Mouse (Mus musculus) stomach, embryonic 14.5 days (tissue): Measurements from ENCODE around the gene Numa1. TPM values are rescaled to one million over a fixed set of nuclear protein-coding genes. Genes with fewer than 3 reads are reported as not detected.
"Not testable (repeated sequence)": the region's sequence is repeated elsewhere in the genome, so short reads cannot be mapped to it uniquely, and the experiment has no call there.

Experiments used
- ATAC-seq: fragments of 200-750 bp; cut with Nextera tagmentation; 2 replicates; pipeline ENCODE4 v1.8.0; 2017; ENCODE audit warnings: low read depth, moderate TSS enrichment; ENCODE audit not compliant: insufficient number of reproducible peaks, insufficient read depth, low FRiP score
- H3K27ac ChIP-seq: fragments of 300-500 bp; sonication (generic); 2 replicates; pipeline ENCODE4 v1.5.1; 2014; ENCODE audit warnings: mild to moderate bottlenecking, low read length, moderate library complexity, mixed read lengths
- H3K27me3 ChIP-seq: fragments of 300-500 bp; sonication (generic); 2 replicates; pipeline ENCODE4 v1.6.1; 2014; ENCODE audit warnings: low read length, control low read depth, mixed read lengths; ENCODE audit not compliant: control insufficient read depth, insufficient read depth
- H3K36me3 ChIP-seq: fragments of 300-500 bp; sonication (generic); 2 replicates; pipeline ENCODE4 v1.6.1; 2014; ENCODE audit warnings: mild to moderate bottlenecking, control low read depth, low read length, moderate library complexity, mixed read lengths; ENCODE audit not compliant: control insufficient read depth, insufficient read depth
- H3K4me1 ChIP-seq: fragments of 300-500 bp; sonication (generic); 2 replicates; pipeline ENCODE4 v1.6.1; 2014; ENCODE audit warnings: low read length, control low read depth, mixed read lengths; ENCODE audit not compliant: control insufficient read depth, insufficient read depth
- H3K4me2 ChIP-seq: fragments of 300-500 bp; sonication (generic); replicated peaks from 2 replicates; pipeline ENCODE4 v1.6.1; 2014; ENCODE audit warnings: low read depth, low read length, control low read depth
- H3K4me3 ChIP-seq: fragments of 300-500 bp; sonication (generic); 2 replicates; pipeline ENCODE4 v1.5.1; 2014; ENCODE audit warnings: low read depth, low read length, control low read depth
- H3K9ac ChIP-seq: fragments of 300-500 bp; sonication (generic); replicated peaks from 2 replicates; pipeline ENCODE4 v1.6.1; 2014; ENCODE audit warnings: low read depth, mild to moderate bottlenecking, control low read depth, low read length, moderate library complexity, mixed read lengths
- H3K9me3 ChIP-seq: fragments of 300-500 bp; sonication (generic); 2 replicates; pipeline ENCODE4 v1.6.1; 2016; ENCODE audit warnings: low read depth, low read length, control low read depth; ENCODE audit not compliant: control insufficient read depth
- WGBS: fragments of 180-500 bp; shearing (Covaris S2); extraction: QIAGEN DNeasy Blood & Tissue Kit; methylation state at CpG from one replicate; pipeline ENCODE4 v1.1.7; 2014; 5-methylcytosine and 5-hydroxymethylcytosine counted together
- polyA plus RNA-seq: library from polyadenylated mRNA; unstranded; fragments of >200 nt; fragmentation: Nextera tagmentation; extraction: Ambion mirVana; gene quantifications from 2 replicates; pipeline ENCODE4 v1.2.1, GENCODE M21; 2014

The Numa1 gene
- polyA plus RNA-seq, 1 experiment from 2014 or later, result 99.7 TPM

DNA sequence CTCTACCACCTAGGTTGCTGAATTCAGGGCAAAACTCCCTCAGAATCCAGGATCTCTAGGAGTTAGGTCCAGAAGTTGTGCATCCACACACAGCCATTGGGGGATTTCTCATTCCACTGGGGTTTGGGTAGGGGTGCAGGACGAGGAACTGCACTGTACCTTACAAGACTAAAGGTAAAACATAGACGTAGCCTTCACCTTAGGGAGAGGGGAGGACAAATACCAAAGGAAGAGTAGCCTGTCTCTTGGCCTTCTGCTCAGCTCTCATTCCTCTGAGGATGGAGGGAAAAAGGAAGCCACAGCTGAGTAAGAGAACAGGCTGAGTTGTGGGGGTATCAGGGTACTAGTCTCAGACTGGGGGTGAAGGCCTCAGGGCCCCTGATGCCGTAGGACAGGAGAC, 84.7 kb downstream of the Numa1 start, which contains the start of gene Il18bp:
TSS of gene Il18bp (minus strand) at position 101 of the 400 bp plus-strand sequence.
- ATAC-seq, result no peak
- no peak within 1 kb of the TSS for H3K4me2 ChIP-seq

DNA sequence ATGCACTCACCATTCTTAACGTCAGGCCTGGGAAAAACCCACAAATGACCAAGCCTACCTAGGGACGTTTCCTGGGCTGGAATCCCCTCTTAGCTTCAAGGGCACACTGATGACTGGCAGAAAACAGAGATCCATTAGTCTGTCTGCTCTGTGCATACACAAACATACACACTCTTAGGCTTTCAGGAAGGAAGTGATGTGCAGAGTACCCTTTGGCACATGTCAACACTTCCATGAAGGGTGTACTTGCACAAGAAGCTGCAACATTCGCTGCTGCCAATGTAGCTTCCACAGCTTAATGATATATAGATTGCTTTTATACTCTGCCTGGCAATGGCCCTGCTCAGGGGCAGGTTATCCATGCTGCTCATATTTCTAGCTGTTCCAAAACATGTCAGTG, 85.5 kb downstream of the Numa1 start:
- Histone ChIP-seq H3K27me3 (no peaks in the 10 kb centered on the region), H3K4me2 (no peak overlapping the region), H3K4me3 (no peak overlapping the region), H3K4me1 (no peaks in the 10 kb centered on the region), H3K36me3 (peaks cover 61% of the 10 kb centered on the region), H3K9ac (no peak overlapping the region), H3K9me3 (no peaks in the 10 kb centered on the region), H3K27ac (no peak overlapping the region)
- 61% methylated on average over 3 of the region's 3 CpGs for WGBS
- no peak for ATAC-seq

More for the DNA sequence above, 84.7 kb downstream of the Numa1 start, which contains the start of gene Il18bp:
- no peak within 1 kb of the TSS for H3K4me3 ChIP-seq
- no peaks in the 10 kb centered on the region for H3K4me1 ChIP-seq
- no peak within 1 kb of the TSS for H3K9ac ChIP-seq
- 92% methylated on average over 3 of the region's 3 CpGs for WGBS
- H3K9me3 ChIP-seq, result no peaks in the 10 kb centered on the region
- no peak within 1 kb of the TSS for H3K27ac ChIP-seq
- peaks cover 69% of the 10 kb centered on the region for H3K36me3 ChIP-seq
- H3K27me3 ChIP-seq, result no peaks in the 10 kb centered on the region

DNA sequence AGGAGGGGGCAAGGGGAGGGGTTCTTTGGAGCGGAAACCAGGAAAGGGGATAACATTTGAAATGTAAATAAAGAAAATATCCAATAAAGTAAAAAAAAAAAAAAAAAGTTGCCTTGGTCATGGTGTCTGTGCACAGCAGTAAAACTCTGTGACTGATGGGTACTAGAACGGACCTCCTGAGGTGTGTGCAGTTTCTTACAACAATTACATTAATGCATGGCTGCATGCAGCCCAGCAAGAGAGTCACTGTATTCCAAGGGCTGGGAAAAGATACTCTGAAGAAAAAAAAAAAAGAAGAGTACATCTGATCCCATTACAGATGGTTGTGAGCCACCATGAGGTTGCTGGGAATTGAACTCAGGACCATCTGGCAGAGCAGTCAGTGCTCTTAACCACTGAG, 87.0 kb downstream of the Numa1 start:
- ATAC-seq, H3K4me3 ChIP-seq, H3K9me3 ChIP-seq, H3K9ac ChIP-seq, H3K4me2 ChIP-seq, H3K4me1 ChIP-seq, H3K27ac ChIP-seq, H3K27me3 ChIP-seq: not testable (repeated sequence)
- 93% methylated on average over 2 of the region's 2 CpGs for WGBS
- H3K36me3 ChIP-seq, result peaks cover 56% of the 10 kb centered on the region

DNA sequence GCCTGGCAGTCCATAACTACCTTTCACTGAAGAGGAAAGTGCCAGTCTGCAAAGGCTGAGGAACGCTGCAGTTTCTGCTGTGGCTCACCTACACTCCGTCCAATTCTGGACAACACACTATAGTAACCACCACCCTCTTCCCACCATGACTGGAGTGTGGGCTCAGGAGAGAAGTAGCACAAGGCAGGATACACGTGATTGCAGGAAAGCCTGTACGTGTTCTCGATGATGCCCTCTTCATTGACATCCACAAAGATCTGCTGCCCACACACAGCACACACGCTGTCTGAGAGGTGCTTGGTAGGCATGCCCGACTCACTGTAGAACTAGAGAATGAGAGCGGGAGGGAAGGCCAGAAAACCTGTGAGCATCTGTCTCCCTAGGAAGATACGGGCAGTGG, 89.9 kb downstream of the Numa1 start:
- Histone ChIP-seq H3K27me3 (no peaks in the 10 kb centered on the region), H3K4me1 (no peaks in the 10 kb centered on the region), H3K9me3 (no peaks in the 10 kb centered on the region), H3K4me2 (no peak overlapping the region), H3K4me3 (no peak overlapping the region), H3K9ac (no peak overlapping the region), H3K27ac (no peak overlapping the region), H3K36me3 (peaks cover 46% of the 10 kb centered on the region)
- WGBS, result 95% methylated on average over 9 of the region's 9 CpGs
- ATAC-seq, result no peak

DNA sequence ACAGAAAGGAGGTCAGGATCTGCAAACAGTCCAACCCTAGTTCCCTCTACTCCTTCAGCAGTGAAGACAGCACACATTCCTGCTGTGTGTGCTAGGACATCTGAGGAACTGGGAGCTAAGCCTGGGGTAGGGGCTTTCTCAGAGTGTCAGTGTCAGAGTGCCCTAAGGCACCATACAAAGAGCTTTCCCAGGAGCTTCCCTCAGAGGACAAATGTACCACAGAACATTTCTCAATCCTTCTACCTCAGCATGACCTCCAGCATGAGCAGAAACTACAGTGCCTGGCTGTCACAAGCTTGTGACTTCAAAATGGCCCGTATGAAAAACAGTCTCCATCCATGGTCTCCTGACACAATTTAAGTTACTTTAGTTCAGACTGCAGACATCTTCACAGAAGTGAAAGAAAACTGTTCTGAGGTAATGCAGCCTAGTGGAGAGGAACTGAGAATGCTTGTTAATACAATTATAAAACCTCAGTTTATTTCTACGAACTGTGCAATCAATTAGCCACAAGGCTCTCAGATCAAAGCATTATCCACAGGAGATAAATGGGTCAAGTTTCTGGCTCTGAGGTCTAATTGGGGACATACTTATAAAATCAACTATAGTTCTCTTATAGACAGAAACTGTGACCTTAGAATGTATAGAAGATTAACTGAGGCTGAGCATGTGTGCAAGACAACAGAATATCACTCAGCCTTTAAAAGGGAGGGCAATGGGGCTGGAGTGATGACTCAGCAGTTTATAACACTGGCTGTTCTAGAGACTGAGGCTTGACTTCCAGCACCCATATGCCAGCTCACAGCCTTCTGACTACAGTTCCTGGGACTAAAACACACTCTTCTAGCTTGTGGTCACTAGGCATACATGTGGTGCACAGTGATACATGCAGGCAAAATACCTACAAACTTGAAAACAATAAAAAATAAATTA, 91.5 kb downstream of the Numa1 start:
- 82% methylated on average over 2 of the region's 2 CpGs for WGBS
- Histone ChIP-seq H3K9ac (no peak overlapping the region), H3K27ac (no peak overlapping the region), H3K27me3 (no peaks in the 10 kb centered on the region), H3K4me3 (no peak overlapping the region), H3K9me3 (no peaks in the 10 kb centered on the region), H3K4me1 (no peaks in the 10 kb centered on the region), H3K36me3 (peaks cover 35% of the 10 kb centered on the region), H3K4me2 (no peak overlapping the region)
- ATAC-seq, result no peak

DNA sequence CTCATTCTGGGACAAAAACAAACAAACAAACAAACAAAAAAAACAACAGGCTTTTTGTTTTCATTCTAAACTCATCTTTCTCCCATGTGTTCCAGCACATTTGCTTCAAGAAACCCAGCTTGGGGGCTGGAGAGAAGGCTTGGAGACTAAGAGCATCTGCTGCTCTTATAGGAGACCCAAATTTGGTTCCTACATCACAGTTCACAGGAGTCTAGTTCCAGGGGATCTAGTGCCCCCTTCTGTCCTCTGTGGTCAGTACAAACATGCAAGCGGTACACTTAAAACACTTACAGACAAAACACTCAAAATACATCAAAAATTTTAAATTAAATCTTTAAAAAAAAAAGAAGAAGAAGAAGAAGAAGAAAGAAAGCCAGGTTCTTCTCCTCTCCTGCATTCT, 101.0 kb downstream of the Numa1 start:
- H3K9me3 ChIP-seq, result no peaks in the 10 kb centered on the region
- H3K4me2 ChIP-seq, result no peak overlapping the region
- no peak overlapping the region for H3K27ac ChIP-seq
- no peaks in the 10 kb centered on the region for H3K27me3 ChIP-seq
- 92% methylated on average over 1 of the region's 1 CpGs for whole genome bisulfite sequencing
- ATAC-seq, result no peak
- no peak overlapping the region for H3K9ac ChIP-seq
- no peak overlapping the region for H3K4me3 ChIP-seq
- peaks cover 54% of the 10 kb centered on the region for H3K36me3 ChIP-seq
- no peaks in the 10 kb centered on the region for H3K4me1 ChIP-seq

DNA sequence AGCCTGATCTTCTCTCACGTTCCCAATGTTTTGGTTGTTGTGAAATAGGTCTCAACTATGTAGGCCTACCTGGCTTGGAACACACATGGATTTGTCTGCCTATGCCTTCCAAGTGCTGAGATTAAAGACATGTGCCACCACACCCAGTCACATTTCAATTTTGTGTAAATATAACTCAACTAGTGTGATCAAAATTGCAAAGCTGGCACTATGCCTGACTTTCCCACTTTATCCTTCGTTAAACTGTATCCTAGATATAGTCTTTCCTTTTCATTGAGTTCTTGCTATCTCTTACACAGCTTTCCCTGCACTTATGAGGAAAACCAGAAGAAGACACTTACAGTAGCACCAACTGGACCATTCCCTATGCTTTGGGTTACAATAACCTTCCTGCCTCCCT, 101.6 kb downstream of the Numa1 start:
- WGBS, result 86% methylated on average over 2 of the region's 2 CpGs
- Histone ChIP-seq H3K36me3 (peaks cover 56% of the 10 kb centered on the region), H3K4me1 (no peaks in the 10 kb centered on the region), H3K4me3 (no peak overlapping the region), H3K9me3 (no peaks in the 10 kb centered on the region), H3K4me2 (no peak overlapping the region), H3K27ac (no peak overlapping the region), H3K27me3 (no peaks in the 10 kb centered on the region), H3K9ac (no peak overlapping the region)
- ATAC-seq, result no peak

DNA sequence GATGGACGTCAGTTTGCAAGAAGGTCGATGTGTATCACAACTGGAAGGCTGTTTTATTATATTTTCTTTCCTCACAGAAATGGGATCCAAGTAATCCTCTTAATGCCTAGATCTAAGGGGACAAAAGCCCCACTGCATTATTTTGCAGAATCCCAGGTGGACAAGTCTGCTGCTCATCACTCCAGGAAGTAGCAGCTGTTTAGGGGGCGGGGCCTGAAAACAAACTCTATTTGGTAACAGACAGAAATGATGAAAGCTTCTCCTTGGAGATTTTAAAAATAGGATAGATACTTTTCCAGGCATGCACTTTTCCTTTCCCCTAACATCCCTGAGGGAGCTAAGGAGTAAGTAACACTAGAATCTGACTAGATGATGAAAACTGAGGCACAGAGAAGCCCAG, 103.4 kb downstream of the Numa1 start:
- H3K4me1 ChIP-seq, result no peaks in the 10 kb centered on the region
- no peak overlapping the region for H3K4me2 ChIP-seq
- H3K36me3 ChIP-seq, result peaks cover 53% of the 10 kb centered on the region
- WGBS, result 91% methylated on average over 3 of the region's 3 CpGs
- no peak overlapping the region for H3K9ac ChIP-seq
- no peaks in the 10 kb centered on the region for H3K27me3 ChIP-seq
- ATAC-seq, result no peak
- H3K27ac ChIP-seq, result no peak overlapping the region
- H3K9me3 ChIP-seq, result no peaks in the 10 kb centered on the region
- no peak overlapping the region for H3K4me3 ChIP-seq
